Mouse (Mus musculus): ENCODE measurements at regions not wholly inside any gene's neighbourhood (a gene's known extent, or its start where the extent isn't known, plus 50 kb on each side); places are given as distances from the start of the nearest gene placed in this dataset.

- Histone ChIP-seq H3K4me1 (replicated peaks; ENCODE audit: control insufficient read depth, insufficient read depth, low read length) (no peaks in the 10 kb centered on the region), H3K27ac (ENCODE audit: low read depth, low read length) (no peak overlapping the region), H3K36me3 (ENCODE audit: control insufficient read depth, insufficient read depth, low read length) (no peaks in the 10 kb centered on the region), H3K9ac (ENCODE audit: low read length) (no peak overlapping the region), H3K4me3 (ENCODE audit: low read depth, low read length) (no peak overlapping the region), H3K4me2 (ENCODE audit: low read depth, low read length, severe bottlenecking) (no peak overlapping the region), H3K9me3 (ENCODE audit: control insufficient read depth, low read length) (no peaks in the 10 kb centered on the region), H3K27me3 (ENCODE audit: control insufficient read depth, insufficient read depth, low read length) (no peaks in the 10 kb centered on the region)
- ATAC-seq (replicated peaks; ENCODE audit: low FRiP score) = no peak
- WGBS = 86% methylated on average over 9 of the region's 9 CpGs
- no peak for DNase-seq (ENCODE audit: low spot score)
These were observed 97.2 kb upstream of the Tmc1 start for GRCm38 (mm10) chr19:21050994-21051721.

GRCm38 (mm10) chr19:21049301-21049700, 95.3 kb upstream of the Tmc1 start:
- no peak overlapping the region for H3K4me2 ChIP-seq (ENCODE audit: low read depth, low read length, severe bottlenecking)
- H3K4me1 ChIP-seq (replicated peaks; ENCODE audit: control insufficient read depth, insufficient read depth, low read length) = no peaks in the 10 kb centered on the region
- DNase-seq (ENCODE audit: low spot score) (no peak), ATAC-seq (replicated peaks; ENCODE audit: low FRiP score) (no peak)
- no peak overlapping the region for H3K9ac ChIP-seq (ENCODE audit: low read length)
- H3K36me3 ChIP-seq (ENCODE audit: control insufficient read depth, insufficient read depth, low read length) = no peaks in the 10 kb centered on the region
- H3K27me3 ChIP-seq (ENCODE audit: control insufficient read depth, insufficient read depth, low read length) = no peaks in the 10 kb centered on the region
- H3K4me3 ChIP-seq (ENCODE audit: low read depth, low read length) = no peak overlapping the region
- H3K27ac ChIP-seq (ENCODE audit: low read depth, low read length) = no peak overlapping the region
- H3K9me3 ChIP-seq (ENCODE audit: control insufficient read depth, low read length) = no peaks in the 10 kb centered on the region

- no peaks in the 10 kb centered on the region for H3K27me3 ChIP-seq (ENCODE audit: control insufficient read depth, insufficient read depth, low read length)
These were observed 91.6 kb upstream of the Tmc1 start for GRCm38 (mm10) chr19:21045565-21045964.

GRCm38 (mm10) chr19:21043958-21044357, 90.0 kb upstream of the Tmc1 start:
- Histone ChIP-seq H3K4me3 (ENCODE audit: low read depth, low read length) (no peak overlapping the region), H3K9me3 (ENCODE audit: control insufficient read depth, low read length) (no peaks in the 10 kb centered on the region), H3K27ac (ENCODE audit: low read depth, low read length) (no peak overlapping the region), H3K36me3 (ENCODE audit: control insufficient read depth, insufficient read depth, low read length) (no peaks in the 10 kb centered on the region), H3K4me2 (ENCODE audit: low read depth, low read length, severe bottlenecking) (no peak overlapping the region), H3K9ac (ENCODE audit: low read length) (no peak overlapping the region), H3K4me1 (replicated peaks; ENCODE audit: control insufficient read depth, insufficient read depth, low read length) (no peaks in the 10 kb centered on the region), H3K27me3 (ENCODE audit: control insufficient read depth, insufficient read depth, low read length) (no peaks in the 10 kb centered on the region)
- DNase-seq (ENCODE audit: low spot score) (no peak), ATAC-seq (replicated peaks; ENCODE audit: low FRiP score) (no peak)
- WGBS = 94% methylated on average over 4 of the region's 4 CpGs

More at GRCm38 (mm10) chr19:21045565-21045964, 91.6 kb upstream of the Tmc1 start:
- ATAC-seq (replicated peaks; ENCODE audit: low FRiP score) = no peak
- no peaks in the 10 kb centered on the region for H3K36me3 ChIP-seq (ENCODE audit: control insufficient read depth, insufficient read depth, low read length)
- no peak overlapping the region for H3K4me2 ChIP-seq (ENCODE audit: low read depth, low read length, severe bottlenecking)
- H3K4me3 ChIP-seq (ENCODE audit: low read depth, low read length) = no peak overlapping the region
- H3K9me3 ChIP-seq (ENCODE audit: control insufficient read depth, low read length) = no peaks in the 10 kb centered on the region
- no peaks in the 10 kb centered on the region for H3K4me1 ChIP-seq (replicated peaks; ENCODE audit: control insufficient read depth, insufficient read depth, low read length)
- H3K27ac ChIP-seq (ENCODE audit: low read depth, low read length) = no peak overlapping the region
- no peak for DNase-seq (ENCODE audit: low spot score)
- H3K9ac ChIP-seq (ENCODE audit: low read length) = no peak overlapping the region
- 92% methylated on average over 12 of the region's 12 CpGs for WGBS

GRCm38 (mm10) chr19:21042536-21042935, 88.5 kb upstream of the Tmc1 start:
- DNase-seq (ENCODE audit: low spot score) = no peak
- 87% methylated on average over 3 of the region's 3 CpGs for WGBS
- Histone ChIP-seq H3K27me3 (ENCODE audit: control insufficient read depth, insufficient read depth, low read length) (no peaks in the 10 kb centered on the region), H3K4me1 (replicated peaks; ENCODE audit: control insufficient read depth, insufficient read depth, low read length) (no peaks in the 10 kb centered on the region), H3K4me3 (ENCODE audit: low read depth, low read length) (no peak overlapping the region), H3K9me3 (ENCODE audit: control insufficient read depth, low read length) (no peaks in the 10 kb centered on the region), H3K9ac (ENCODE audit: low read length) (no peak overlapping the region), H3K36me3 (ENCODE audit: control insufficient read depth, insufficient read depth, low read length) (no peaks in the 10 kb centered on the region), H3K27ac (ENCODE audit: low read depth, low read length) (no peak overlapping the region), H3K4me2 (ENCODE audit: low read depth, low read length, severe bottlenecking) (no peak overlapping the region)
- no peak for ATAC-seq (replicated peaks; ENCODE audit: low FRiP score)

GRCm38 (mm10) chr19:21037448-21038077, 83.6 kb upstream of the Tmc1 start:
- Histone ChIP-seq H3K4me3 (ENCODE audit: low read depth, low read length) (no peak overlapping the region), H3K27ac (ENCODE audit: low read depth, low read length) (no peak overlapping the region), H3K9ac (ENCODE audit: low read length) (no peak overlapping the region), H3K4me1 (replicated peaks; ENCODE audit: control insufficient read depth, insufficient read depth, low read length) (no peaks in the 10 kb centered on the region), H3K36me3 (ENCODE audit: control insufficient read depth, insufficient read depth, low read length) (no peaks in the 10 kb centered on the region), H3K9me3 (ENCODE audit: control insufficient read depth, low read length) (no peaks in the 10 kb centered on the region), H3K4me2 (ENCODE audit: low read depth, low read length, severe bottlenecking) (no peak overlapping the region), H3K27me3 (ENCODE audit: control insufficient read depth, insufficient read depth, low read length) (no peaks in the 10 kb centered on the region)
- ATAC-seq (replicated peaks; ENCODE audit: low FRiP score) (peak; percentile 52; the same call in 1 of the 2 replicates), DNase-seq (ENCODE audit: low spot score) (no peak)
- WGBS = 52% methylated on average over 10 of the region's 10 CpGs

- Histone ChIP-seq H3K27ac (ENCODE audit: low read depth, low read length) (no peak overlapping the region), H3K9me3 (ENCODE audit: control insufficient read depth, low read length) (no peaks in the 10 kb centered on the region), H3K4me1 (replicated peaks; ENCODE audit: control insufficient read depth, insufficient read depth, low read length) (no peaks in the 10 kb centered on the region), H3K27me3 (ENCODE audit: control insufficient read depth, insufficient read depth, low read length) (no peaks in the 10 kb centered on the region), H3K9ac (ENCODE audit: low read length) (no peak overlapping the region), H3K4me2 (ENCODE audit: low read depth, low read length, severe bottlenecking) (no peak overlapping the region), H3K4me3 (ENCODE audit: low read depth, low read length) (no peak overlapping the region), H3K36me3 (ENCODE audit: control insufficient read depth, insufficient read depth, low read length) (no peaks in the 10 kb centered on the region)
- WGBS = 76% methylated on average over 14 of the region's 14 CpGs
- DNase-seq (ENCODE audit: low spot score) = no peak
- peak; percentile 66 for ATAC-seq (replicated peaks; ENCODE audit: low FRiP score)
These were observed 82.8 kb upstream of the Tmc1 start for GRCm38 (mm10) chr19:21036507-21037425.

- no peak for ATAC-seq (replicated peaks; ENCODE audit: low FRiP score)
- Histone ChIP-seq H3K4me2 (ENCODE audit: low read depth, low read length, severe bottlenecking) (no peak overlapping the region), H3K4me3 (ENCODE audit: low read depth, low read length) (no peak overlapping the region), H3K9ac (ENCODE audit: low read length) (no peak overlapping the region), H3K27ac (ENCODE audit: low read depth, low read length) (no peak overlapping the region), H3K36me3 (ENCODE audit: control insufficient read depth, insufficient read depth, low read length) (no peaks in the 10 kb centered on the region), H3K9me3 (ENCODE audit: control insufficient read depth, low read length) (no peaks in the 10 kb centered on the region), H3K27me3 (ENCODE audit: control insufficient read depth, insufficient read depth, low read length) (no peaks in the 10 kb centered on the region), H3K4me1 (replicated peaks; ENCODE audit: control insufficient read depth, insufficient read depth, low read length) (no peaks in the 10 kb centered on the region)
- no peak for DNase-seq (ENCODE audit: low spot score)
- WGBS = 93% methylated on average over 4 of the region's 4 CpGs
These were observed 81.5 kb upstream of the Tmc1 start for GRCm38 (mm10) chr19:21035505-21035904.

Data from forebrain, embryonic 11.5 days (tissue).